Comparison of ENCODE assay signal across 13 mouse cellular contexts in genomic region chr11:53311385-53311784, GRCm38 (mm10).
"Had no signal": no experiment of that assay in that cellular context is flagged by ENCODE, and none has a peak within 500 bp of the region (broad histone marks: within the 10 kb centered on the region; RNA-seq: fewer than 3 reads in every experiment).

No protein-coding gene starts in this region.

- H3K27ac ChIP-seq: kidney, postnatal 0 days; limb, embryonic 13.5 days; liver, embryonic 14.5 days; midbrain, embryonic 13.5 days; neural tube, embryonic 15.5 days had no signal

- H3K9me3 ChIP-seq: limb, embryonic 13.5 days; midbrain, embryonic 13.5 days; neural tube, embryonic 15.5 days had no signal

- H3K4me3 ChIP-seq: limb, embryonic 13.5 days; midbrain, embryonic 13.5 days; myocyte; neural tube, embryonic 15.5 days had no signal

- H3K27me3 ChIP-seq: limb, embryonic 13.5 days; midbrain, embryonic 13.5 days; neural tube, embryonic 15.5 days had no signal

- H3K4me2 ChIP-seq: limb, embryonic 13.5 days; midbrain, embryonic 13.5 days; neural tube, embryonic 15.5 days had no signal

- H3K36me3 ChIP-seq: limb, embryonic 13.5 days; midbrain, embryonic 13.5 days; neural tube, embryonic 15.5 days had no signal

- H3K4me1 ChIP-seq: midbrain, embryonic 13.5 days; neural tube, embryonic 15.5 days had no signal

- ATAC-seq: midbrain, embryonic 13.5 days had no signal

- H3K9ac ChIP-seq: limb, embryonic 13.5 days; liver, embryonic 14.5 days; midbrain, embryonic 13.5 days; neural tube, embryonic 15.5 days had no signal

- DNase-seq: kidney, adult 18-20 months; kidney, postnatal 4 days; left cerebral cortex, postnatal 4 days; lung, adult 18-20 months; right cerebral cortex, adult 18-20 months; right cerebral cortex, postnatal 25 days; thymus, postnatal 36 days had no signal
